Mouse (Mus musculus) lung, adult 18-20 months (tissue): ENCODE results near the gene Rbm20.
"Not testable (repeated sequence)": the region's sequence is repeated elsewhere in the genome, so short reads cannot be mapped to it uniquely, and the experiment has no call there.

Source experiments
- DNase-seq, 2 experiments: peaks; one replicate each; pipeline ENCODE4 v3.0.0; 2022; ENCODE audit warnings: mixed read lengths in 2 of 2

Gene Rbm20

DNA sequence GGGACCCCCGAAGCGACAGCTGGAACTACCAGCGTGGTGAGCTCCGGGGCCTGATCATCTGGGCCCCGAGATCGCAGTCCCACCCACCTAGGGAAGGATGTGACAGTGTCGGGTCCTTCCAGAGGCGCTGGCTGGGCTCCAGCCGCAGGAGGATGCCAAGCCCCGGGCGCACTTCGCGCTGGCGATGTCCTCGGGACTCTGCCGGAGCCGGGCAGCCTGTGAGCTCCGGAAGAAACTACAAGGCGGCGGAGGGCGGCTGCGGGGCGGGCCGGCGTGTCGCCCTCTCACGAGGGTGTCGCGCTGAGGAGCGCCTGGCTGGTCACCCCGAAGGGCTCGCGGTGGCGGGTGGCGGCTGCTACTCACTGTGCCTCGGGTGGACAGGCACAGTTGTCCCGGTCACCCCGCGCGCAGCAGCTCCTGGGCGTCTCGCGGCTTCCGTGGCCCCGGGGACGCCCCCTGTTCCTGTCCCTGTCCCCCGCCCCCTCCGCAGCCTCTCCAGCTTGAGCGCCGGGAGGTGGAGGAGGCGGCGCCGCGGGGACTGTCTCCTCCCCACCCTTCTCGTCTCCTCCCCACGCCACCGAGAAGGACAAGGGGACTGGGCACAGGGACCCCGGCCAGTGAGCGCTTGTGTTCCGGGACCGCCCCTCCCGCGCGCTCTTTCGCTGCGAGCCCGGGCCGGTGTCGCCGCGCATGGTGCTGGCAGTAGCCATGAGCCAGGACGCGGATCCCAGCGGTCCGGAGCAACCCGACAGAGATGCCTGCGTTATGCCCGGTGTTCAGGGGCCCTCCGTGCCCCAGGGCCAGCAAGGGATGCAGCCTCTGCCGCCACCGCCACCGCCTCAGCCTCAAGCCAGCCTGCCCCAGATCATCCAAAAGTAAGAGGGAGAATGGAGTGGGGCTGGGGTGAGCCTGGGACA lies at the start of gene Rbm20:
Gene Rbm20, plus strand, starts transcription at position 589 of the 917 bp plus-strand sequence.
- no peak for DNase-seq

DNA sequence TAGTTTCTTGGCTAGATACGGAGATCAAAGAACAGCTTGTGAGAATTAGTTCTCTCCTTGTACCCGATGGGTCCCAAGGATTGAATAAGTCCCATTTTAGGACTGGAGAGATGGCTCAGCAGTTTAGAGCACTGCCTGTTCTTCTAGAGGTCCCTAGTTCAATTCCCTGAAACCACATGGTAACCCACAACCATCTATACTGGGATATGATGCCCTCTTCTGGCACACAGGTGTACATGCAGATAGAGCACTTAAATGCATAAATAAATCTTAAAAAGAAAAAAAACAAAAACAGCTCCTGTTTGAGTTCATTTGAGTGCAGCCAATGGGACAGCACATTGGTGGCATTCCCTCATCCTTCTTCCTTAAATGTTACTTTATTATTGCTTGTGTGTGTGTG lies 39.1 kb upstream of the Rbm20 start:
- DNase-seq = no peak

DNA sequence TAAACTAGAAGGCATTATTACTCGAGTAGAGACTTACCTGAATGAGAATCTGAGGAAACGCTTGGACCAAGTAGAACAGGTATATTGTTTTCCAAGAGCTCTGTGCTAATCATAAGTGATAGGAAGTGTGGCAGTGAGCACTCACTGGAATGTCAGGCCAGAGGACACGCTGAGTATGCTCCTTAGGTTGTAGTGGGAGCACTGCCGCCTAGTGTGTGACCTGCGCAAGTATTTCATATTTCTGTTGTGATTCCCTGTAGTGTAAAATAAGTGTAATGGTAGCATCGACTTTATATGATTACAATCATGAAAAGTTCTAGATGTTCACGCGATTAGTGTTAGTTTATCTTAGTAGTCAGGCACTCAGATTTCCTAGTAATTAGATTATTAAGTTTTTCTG lies 38.4 kb upstream of the Rbm20 start:
- no peak for DNase-seq

DNA sequence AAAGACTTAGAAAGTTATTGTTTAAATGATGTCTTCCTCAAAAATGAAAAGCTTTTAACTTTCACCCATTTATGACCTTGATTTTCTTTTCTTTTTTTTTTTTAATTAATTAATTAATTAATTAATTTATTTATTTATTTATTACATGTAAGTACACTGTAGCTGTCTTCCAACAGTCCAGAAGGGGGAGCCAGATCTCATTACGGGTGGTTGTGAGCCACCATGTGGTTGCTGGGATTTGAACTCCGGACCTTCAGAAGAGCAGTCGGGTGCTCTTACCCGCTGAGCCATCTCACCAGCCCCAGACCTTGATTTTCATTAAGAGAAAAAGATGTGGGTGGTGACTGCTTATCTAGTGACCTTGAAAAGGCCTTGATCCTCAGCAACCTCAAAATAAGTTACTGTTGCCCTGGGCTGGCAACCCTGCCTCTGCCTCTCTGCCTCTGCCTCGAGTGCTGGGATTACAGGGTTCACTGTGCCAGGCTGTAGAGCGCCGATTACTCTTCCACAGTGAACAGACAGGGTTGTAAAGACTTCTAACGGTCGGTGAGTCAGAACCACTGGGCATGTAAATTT lies 33.0 kb upstream of the Rbm20 start:
- no peak for DNase-seq

DNA sequence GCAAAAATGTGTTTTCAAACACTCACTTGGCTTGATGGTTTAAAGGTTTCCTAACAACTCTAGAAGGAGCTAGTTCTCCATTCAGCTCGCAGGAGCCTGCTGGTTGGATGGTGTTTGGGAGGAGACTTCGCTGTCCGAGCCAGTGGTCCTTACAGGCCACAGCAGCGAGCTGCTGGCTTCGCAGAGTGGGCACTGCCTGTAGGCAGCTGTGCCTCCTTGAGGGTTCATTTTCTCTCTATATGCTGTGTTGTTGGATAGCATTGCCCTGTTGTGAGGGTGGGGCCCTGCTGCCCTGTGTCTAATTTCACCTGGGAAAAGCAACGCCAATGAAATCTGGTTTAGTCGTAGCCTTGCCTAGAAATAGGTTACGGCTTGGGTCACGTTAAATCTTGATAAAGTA lies 29.8 kb upstream of the Rbm20 start:
- DNase-seq = no peak

DNA sequence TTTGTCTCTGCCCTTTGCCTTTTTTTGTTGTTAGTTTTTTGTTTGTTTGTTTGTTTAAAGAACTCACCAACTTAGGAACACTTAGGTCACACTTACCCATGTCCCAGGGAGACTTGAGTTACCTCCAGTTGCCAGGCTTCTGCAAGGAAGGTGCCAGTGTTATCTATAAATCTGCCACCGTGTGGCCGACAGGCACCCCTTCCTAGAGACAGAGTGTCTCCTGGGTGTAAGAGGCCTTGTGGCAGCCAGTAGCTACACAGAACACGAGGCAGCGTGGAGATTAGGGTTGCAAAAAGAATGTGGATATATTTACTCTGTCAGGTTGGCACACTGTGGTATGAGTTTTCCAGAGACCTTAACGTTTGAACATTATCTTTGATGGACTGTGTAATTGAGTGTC lies 29.1 kb upstream of the Rbm20 start:
- DNase-seq = no peak

DNA sequence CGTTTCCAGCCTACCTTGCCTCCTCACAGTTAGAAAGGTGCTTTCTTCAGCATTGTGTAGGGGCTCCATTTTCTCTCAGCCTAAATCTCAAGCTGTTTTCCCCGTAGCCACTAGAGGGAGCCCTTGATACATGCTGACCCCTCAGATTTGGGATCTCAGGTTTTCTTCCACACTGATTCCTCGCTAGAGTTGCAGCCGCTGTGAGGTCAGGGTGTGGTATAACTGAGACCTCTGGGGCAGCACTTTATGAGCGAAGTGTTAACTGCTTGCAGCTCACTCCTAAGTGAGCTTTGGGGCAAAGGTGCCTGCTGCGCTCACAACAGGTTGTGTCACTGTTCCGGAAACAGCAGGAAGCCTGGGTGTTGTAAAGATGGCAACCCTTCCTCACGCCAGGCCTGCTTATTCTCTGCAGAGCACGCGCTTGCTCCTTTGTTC lies 28.3 kb upstream of the Rbm20 start:
- DNase-seq = peak; percentile 41 to 56

DNA sequence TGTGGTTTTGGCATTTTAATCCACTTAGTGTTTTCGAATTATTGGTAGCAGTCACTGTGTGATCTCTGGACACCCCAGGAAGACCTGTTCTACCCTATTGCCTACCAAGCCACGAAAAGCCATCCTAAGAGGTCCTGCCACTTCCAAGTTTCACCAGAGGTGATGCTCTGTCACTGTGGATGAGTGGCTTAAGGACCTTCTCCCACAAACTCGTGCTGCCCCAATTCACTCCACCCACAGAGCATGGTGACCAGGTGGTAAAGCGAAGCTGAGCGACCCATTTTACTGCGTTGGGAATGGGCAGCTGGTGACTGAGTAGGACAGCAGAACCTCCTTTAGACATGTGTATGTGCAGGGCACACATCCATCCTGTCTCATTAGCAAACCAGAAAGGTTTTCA lies 27.7 kb upstream of the Rbm20 start:
- no peak for DNase-seq

DNA sequence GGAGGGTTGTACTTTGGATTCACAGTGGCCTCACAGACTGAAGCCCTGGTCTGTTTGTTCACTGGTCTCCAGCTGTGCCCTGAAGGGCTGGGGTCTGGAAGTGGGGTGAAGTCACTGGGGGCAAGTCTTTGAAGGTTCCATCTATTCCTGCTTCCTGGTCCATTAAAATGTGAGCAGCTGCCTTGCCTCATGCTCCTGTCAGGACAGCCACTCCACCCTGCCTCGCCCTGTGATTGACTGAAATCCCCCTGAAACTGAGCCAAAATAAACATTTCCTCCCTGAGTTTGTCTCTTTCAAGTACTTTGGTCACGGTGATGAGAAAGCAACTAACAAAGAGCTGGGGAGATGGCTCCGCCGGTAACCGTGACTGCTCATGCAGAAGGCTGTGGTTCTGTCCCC lies 27.3 kb upstream of the Rbm20 start:
- DNase-seq = no peak

DNA sequence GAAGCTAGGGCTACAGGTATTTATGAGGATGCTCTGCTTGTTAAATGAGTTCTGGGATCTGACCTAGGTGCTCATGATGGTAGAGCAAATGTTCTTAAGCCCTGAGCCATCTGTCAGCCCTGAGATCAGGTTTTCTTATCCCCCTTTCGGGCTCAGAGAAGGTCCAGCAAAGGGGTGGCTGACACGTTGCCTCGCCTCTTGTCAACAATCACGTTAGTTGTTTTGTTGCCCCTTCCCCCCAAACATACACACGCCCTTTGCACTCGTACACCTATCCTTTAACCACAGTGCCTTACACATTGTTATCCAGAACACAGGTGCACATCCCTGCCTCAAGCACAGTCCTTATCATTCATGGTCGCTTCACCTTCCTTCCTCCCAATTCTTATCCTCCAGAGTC lies 26.2 kb upstream of the Rbm20 start:
- DNase-seq = no peak

DNA sequence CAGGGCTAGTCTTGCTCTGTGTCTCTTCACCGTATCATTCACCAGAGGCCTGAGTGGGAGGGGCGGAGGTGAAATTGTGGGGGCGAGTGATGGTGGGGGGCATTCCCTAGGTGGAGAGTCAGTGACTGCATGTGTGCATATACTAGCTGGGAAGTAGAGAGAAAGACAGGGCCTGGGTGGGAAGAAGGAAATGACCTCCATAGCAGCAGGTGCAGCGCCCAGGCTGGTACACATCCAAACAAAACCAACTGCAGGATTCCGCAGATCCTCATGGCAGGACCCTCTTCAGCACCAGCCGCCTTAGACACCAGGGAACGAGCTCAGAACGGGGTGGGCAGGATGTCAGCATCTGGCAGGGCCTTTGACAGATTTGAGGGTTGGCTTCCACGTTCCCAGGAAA lies 24.8 kb upstream of the Rbm20 start:
- no peak for DNase-seq

DNA sequence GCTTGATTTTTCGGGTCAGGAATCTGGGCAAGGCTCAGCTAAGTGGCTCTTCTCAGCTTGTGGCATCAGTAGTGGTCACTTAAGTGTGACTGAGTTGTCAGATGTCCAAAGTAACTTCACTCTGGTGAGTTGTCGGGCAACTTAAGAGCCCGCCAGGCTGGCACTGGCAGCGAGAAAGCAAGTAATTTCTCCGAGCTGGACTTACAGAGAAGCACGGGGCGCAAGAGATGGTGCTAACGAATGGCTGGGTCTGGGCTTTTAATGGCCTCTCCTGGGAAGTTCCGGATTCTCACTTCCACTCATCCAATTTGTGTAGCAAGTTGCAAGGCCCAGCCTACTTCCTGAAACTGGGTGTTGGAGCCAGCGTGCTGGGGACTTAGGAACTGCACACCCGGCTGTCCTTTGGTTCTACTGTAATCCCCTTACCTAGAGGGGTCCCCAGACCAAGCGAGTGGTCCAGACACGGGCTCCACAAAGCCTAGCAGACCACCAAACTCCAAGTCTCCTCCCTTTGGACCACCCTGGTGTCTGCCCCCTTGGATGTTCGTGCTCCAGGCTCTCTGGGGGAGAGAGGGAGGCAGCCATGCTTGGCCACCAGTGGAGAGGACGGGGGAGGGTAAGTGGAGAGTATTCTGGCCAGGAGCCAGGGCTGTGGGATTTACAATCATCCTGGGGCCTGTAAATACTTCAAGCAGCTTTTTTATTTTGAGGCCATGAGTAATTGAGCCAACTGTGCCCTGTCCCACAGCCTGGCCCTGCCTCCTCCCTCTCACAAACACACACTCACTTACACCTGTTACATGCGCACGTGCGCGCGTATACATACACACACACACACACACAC lies 23.3 kb upstream of the Rbm20 start:
- peak; percentile 45 to 58 for DNase-seq

DNA sequence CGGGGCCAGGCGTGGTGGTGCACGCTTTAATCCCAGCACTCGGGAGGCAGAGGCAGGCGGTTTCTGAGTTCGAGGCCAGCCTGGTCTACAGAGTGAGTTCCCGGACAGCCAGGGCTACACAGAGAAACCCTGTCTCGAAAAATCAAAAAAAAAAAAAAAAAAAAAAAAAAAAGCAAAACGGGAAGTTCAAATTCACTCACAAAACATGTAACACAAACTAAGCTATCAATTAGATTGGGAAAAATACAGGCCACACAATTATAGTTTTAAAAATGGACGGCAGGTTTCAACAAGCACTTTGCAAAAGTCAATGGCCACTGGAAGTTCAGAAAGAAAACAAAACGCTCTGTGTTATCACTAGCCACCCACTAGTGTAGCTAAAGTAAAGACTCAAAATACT lies 20.7 kb upstream of the Rbm20 start:
- DNase-seq = not testable (repeated sequence)

DNA sequence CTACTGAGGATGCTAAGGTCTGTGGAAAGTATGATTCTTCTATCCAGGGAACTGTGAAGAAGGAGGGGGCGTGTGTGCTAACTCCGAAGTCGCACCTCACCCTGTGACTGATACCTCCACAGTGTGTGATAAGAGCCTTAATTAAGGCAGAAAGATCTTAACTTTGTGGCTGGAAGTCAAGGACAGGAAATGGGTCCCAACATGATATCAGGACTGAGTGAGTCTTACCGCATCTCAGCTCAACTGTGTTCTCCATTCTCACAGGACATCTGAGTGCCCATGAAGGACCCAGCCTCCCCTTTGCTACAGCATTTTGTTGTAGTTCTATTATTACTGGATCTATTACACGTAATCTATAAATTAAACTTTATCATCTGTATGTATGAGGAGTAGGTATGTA lies 19.7 kb upstream of the Rbm20 start:
- DNase-seq = no peak

DNA sequence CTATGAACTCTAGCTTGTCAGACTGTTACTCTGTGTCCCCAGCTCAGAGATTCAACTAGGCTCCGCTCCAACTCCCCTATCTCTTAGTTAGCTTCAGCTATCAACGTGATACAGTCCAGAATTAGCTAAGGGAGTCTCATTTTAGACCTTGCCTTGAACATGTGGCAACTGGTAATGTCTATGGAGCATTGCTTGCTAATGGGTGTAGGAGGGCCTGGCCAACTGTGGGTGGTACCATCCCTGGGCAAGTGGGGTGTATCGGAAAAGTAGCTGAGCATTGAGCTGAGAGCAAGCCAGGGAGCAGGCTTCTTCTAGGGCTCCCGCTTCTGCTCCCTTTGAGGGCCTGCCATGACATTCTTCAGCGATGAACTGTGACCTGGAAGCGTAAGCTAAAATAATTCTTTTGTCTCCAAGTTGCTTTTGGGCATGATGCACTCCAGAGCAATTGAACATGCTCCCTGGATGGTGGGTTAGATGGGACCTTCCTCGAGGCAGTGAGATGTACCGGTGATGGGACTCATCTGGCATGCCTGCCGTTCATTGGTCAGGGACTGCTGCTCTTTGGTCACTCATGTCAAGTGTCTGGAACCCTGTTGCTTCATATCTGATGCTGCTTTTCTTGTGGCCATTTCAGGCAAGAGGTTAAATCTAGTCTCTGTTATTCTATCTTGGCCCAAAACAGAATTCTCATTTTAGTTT lies 16.2 kb upstream of the Rbm20 start:
- no peak for DNase-seq

DNA sequence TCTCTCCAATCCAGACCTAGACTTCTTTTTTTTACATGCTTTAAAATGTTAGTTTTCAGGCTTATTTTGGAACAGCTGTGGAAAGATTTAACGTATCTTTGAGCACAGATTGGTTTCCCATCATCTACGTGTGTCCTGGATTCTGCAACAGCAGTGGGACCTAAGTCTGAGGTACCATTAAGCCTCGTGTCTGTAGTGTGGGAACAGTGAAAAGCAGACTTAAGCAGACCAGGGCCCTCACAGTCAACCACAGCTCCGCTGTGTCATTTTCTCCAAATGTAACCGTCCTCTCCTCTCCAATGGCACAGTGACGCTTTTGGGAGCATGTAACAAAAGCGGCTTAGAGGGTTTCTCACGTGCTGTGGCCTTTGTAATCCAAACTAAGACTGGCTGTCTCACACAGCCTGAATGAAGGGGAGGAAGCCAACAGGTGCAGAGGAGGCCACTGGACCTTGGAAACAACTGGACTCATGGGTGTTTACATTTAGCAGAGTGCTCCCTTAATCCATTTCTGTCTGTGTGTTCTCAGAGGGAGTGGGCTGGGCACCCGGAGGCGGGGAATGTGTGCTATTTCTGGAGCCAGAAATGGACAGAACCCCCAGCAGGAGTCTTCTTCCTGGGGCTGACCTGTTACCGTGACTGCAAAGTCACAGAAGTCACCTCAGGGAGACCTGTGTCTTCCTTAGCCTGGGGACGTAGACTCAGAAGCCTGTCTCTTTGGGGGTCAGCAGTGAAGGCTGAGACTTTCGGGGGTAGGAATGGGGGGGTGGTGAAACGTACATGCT lies 15.0 kb upstream of the Rbm20 start:
- DNase-seq = no peak

DNA sequence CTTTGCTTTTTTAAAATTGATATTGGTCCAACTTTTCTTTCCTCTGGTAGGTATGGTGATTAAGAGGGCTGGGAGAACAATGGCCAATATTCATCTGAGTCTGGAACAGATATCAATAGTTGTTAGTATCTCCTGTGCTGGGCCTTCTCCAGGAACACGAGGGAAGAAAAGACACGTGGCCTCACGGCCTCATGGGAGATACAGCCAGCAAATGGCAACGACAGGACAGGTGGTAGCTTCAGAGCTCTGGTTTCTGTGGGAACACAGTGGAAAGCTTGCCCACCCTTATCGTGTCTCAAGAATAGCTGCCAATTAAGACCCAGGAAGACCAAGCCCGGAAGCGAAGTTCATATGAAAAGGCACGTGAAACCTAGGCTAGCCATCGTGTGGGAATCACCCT lies 12.3 kb upstream of the Rbm20 start:
- no peak for DNase-seq

DNA sequence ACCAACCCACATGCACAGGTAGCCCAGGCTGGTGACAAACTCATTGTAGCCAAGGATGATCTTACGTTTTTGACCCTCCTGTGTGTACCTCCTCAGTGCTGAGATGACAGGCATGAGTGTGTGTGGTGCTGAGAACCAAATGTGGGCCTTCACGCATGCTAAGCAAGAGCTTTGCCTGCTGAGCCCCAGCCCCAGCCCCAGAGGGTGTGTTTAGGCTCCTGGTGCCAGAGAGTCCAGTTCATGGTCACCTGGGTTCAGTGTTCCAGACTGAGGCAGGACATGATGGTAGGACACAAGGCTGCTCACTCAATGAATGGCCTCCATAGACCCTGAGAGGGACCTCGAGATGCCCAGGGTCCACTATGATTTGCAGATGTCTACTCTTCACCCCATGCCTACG lies 11.7 kb upstream of the Rbm20 start:
- no peak for DNase-seq

DNA sequence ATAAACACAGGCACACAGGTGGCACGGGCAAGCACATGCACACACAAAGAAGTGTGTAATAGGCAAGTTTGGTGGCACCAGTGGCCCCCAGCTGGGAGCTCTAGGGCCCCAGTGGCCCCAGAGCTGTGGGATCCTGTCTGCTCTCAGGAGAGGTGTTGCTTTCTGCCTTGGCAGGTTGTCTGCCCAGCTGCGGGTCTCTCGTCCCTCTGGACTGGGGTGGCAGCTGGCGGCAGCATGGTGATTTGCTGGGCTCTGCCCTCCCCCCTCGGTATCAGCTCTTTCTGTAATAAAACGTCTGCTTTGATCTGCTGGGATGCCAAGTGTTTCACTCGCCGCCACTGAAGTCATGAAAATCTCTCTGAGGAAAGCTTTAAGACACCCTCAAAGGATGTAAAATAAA lies 10.4 kb upstream of the Rbm20 start:
- DNase-seq = no peak

DNA sequence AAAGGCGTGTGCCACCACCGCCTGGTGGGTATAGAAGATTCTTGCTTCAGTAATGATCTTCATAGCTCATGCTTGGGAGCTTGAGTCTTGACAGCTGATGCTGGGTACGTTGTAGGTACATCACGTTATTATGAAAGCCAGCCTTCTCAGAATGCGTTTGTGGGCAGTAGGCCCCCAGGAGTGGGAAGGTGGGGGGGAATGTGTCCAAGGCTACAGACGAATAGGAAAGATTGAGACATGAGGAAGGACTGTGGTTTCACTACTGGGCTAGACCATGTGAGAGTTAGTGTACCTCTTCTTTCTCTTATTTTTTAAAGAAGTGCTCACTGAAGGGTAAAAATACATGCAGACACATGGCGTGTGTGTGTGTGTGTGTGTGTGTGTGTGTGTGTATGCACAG lies 8.3 kb upstream of the Rbm20 start:
- no peak for DNase-seq

DNA sequence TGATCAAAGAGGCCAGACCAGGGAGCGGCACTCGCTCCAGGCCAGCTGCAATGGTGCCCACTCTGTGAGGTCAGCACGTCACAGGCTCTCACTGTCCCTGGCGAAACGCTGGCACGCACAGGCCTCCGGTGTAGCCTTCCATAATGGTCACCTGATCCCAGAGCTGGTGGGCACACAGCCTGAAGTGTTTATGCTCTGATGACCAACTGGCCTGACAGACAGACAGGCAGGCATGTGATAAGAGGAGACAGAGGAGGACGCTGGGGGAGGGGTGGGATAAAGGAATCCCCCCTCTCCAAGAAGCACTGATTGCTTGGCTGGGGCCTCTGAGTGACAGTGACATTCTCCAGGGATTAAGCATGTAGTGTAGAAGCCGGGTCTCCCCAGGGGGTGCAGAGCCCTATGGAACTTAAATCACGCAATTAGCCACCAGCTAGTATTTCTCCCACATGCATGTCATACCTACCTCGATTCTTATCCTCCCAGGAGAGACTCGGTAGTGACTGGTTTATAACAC lies 6.4 kb upstream of the Rbm20 start:
- DNase-seq = no peak

DNA sequence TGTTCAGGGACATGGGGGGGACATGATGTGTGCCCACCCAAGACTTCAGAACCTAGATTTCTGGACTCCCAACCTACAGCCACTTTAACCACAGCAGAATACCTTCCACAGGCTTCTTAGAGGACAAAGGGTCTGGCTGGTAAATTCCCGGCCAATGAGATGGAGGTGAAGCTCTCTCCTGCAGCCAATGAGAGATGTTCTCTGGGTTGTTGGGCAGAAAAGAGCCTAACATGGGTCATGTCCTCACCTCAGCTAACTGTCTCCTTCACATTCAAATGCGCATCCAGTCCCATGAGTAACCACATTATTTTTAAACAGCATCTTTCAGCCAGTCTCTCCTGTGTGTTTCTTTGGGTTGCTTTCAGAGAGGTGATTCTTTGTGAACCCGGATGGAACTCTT lies 5.7 kb upstream of the Rbm20 start:
- DNase-seq = no peak
